Mouse (Mus musculus): ENCODE measurements around the gene Tbce.

DNA sequence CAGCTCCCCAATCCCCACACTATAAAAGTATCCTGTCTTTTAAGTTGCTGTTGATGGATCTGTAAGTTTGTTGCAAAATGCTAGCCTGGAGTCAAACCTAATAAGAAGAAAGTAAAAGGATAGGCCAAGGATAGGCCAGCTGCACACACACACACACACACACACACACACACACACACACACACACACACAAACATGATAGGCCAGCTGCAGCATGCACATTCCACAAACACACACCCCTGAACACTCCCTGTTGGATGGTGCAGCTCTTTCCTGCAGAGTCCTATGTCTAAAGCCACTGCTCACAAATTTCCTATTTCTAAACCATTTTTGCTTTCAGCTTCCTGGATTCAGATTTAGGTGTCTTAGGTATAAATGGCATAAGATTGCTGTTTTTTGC, 4.4 kb upstream of the Tbce start:
- TF ChIP-seq CTCF (IDR thresholded peaks at IDR 0.05; ENCODE audit: control insufficient read depth, insufficient read depth, insufficient replicate concordance, low read depth, low read length) (no peak), POLR2A (IDR thresholded peaks at IDR 0.05; ENCODE audit: control insufficient read depth, low read depth, low read length) (no peak)

Measured in testis, adult 2 months (tissue).